Mouse (Mus musculus) embryonic fibroblast, embryonic 13.5 days (primary cell): ENCODE results near the gene Kansl1l.

Source experiments
- CTCF ChIP-seq: IDR thresholded peaks from 2 replicates; pipeline ENCODE4 v1.5.1; 2011; ENCODE audit warnings: mild to moderate bottlenecking, control low read depth, low read length, moderate library complexity, borderline replicate concordance; ENCODE audit not compliant: insufficient read depth
- POLR2A ChIP-seq: IDR thresholded peaks from 2 replicates; pipeline ENCODE4 v1.6.1; 2011; ENCODE audit warnings: low read depth, mild to moderate bottlenecking, control low read depth, low read length, moderate library complexity

DNA sequence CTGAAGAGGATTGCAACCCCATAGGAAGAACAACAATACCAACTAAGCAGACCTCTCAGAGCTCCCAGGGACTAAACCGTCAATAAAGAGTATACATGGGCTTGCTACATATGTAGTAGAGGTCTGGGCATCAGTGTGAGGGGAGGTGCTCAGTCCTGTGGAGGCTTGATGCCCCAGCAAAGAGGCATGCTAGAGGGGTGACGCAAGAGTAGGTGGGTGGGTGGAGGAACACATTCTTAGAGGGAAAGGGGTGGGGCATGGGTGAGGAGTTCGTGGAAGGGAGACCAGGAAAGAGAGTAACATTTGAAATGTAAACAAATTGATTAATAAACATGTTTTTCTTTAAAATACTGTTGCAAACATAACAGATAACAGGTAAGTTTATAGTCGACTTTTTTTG, 36.3 kb downstream of the Kansl1l start:
- TF ChIP-seq CTCF (no peak), POLR2A (no peak)
